Mouse (Mus musculus) kidney, adult 18-20 months (tissue): ENCODE data around the gene Pknox2.

ENCODE experiments used
- DNase-seq: peaks from one replicate; pipeline ENCODE4 v3.0.0; 2021

Gene Pknox2

DNA sequence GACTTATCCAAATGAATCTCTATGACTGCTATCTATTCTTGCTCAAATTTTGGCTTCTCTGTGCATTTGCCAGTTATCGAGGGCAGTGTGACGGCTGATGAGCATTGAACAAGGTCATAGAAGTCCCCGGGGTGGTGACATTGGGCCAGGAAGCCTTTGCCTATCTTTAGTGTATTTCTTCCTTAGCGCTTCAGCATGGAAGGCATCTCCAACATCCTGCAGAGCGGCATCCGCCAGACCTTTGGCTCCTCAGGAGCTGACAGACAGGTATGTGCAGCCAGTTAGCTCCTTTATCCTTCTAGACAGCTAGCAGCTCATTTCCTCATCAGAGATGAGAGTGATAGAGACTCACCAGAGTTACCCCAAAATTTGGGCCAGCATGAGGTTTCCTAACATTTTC, 278.5 kb downstream of the Pknox2 start:
- DNase-seq = no peak

GRCm38 (mm10) chr9:36864862-36865813, 282.1 kb downstream of the Pknox2 start:
- no peak for DNase-seq

DNA sequence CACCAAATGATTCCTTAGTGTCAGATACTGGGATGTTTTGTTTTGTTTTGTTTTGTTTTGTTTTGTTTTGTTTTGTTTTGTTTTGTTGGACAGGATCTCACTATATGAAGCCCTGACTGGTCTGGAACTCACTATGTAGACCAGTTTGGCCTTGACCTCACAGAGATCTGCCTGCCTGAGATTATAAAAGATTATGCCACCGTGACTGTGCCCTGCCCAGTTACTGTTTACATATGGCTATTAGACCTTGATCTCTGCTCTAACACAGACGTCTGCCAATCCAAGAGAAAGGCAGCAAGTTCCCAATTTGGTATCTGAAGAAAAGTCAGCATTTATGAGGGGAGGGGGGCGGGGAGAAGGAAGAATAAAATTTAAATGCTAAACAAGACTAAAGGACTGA, 283.5 kb downstream of the Pknox2 start:
- no peak for DNase-seq

DNA sequence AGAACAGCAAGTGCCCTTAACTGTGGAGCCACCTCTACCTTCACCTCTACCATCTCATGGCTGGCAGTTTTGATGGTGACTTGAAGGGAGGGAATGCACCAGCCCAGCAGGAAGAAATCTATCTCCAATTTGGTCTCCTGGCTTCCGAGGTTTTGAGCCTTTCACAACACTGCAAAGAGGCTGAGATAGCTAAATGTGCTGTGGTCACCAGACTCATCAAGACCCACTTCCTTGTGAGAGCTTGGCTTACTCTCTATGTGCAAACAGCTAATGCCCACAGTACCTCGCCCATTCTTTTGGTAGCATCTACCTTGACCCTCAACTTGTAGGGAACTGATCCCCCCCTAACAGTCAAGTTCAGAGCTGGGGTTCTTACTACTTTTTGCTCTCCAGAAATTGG, 284.6 kb downstream of the Pknox2 start:
- no peak for DNase-seq

DNA sequence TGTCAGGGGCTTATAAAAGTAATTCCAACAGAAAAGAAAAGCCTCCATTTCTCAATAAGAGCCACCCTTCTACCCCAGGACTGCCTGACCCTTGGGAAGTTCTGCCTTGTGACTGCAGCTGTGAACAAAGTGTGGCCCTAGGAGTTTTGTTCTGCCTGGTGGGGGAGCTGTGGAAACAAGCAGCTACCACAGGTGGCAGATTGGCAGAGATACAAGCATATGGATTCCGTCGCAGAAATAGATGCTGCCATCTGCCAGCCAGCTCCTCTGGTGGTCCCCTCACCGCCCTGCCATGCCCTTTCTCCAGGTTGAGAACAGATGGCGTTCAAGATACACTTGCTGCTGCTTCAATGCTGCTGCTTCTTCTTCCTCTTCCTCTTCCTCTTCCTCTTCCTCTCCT, 288.5 kb downstream of the Pknox2 start:
- DNase-seq = no peak

DNA sequence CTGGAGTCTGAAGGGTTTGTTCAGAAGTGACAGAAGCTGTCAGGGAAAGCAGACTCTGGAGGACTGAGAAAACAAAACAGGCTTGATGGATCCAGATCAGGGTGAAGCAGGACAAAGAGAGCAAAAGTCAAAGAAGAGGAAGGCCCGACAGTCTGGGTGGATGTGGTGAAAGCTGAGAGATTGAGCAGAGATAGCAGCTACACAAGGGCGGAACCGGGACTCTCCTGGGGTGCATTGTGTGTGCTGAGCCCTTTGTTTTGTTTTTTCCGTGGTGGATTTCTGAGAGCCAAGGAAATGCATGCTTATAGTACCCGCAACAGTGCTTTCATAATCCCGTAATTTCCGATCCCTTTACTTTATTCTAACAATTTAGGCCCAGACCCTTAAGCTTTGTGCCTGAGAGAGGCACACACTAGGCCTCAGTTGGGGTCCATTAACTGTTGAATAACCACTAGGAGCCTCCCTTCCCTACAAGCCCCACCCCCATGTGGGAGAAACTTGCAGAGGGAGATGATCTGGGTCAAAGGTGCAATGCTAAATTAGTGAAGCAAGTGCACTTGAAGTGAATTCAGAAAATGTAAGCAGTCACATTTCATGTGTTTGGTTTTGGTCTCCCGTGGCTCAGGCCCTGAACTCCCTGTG, 289.6 kb downstream of the Pknox2 start:
- no peak for DNase-seq

GRCm38 (mm10) chr9:36856351-36856750, 290.9 kb downstream of the Pknox2 start:
- DNase-seq = no peak

DNA sequence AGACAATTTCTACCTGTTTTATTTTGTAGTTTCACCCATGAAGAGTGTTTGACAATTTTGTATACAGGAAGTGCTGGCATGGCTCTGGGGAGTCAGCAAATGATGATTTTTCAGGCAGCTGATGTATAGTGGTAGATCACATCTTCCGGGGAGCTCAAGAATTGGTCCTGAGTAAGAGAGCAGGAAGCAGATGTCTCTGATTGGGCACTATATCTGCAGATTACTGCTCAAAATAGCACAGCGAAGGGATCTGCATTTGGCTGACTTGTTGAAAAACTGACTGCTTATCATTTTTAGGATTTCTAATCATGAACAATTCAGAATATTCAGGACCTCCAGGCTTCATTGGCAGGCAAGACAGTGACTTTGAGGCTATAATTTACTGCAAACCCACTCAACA, 295.0 kb downstream of the Pknox2 start:
- no peak for DNase-seq

GRCm38 (mm10) chr9:36850091-36850490, 297.1 kb downstream of the Pknox2 start:
- DNase-seq = no peak

DNA sequence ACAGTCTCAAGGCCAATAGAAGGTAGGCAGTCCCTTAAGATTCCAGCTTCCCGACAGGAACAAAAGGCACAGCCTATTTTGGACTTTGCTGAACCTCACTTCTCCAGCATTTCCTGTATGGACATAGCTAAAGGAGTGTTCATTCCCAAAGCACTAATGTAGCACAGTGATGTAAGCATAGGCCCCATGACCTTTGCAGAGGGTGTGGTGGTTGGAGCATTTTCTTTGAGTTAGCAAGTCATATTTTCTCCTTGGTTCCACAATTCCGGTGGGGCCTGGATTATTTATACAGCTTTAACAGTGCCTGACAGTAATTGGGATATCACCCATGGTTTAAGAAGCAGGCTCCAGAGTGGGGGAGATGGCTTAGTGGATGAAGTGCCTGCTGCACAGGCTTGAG, 298.5 kb downstream of the Pknox2 start:
- DNase-seq = no peak

- no peak for DNase-seq
Observed at GRCm38 (mm10) chr9:36846346-36846745, 300.9 kb downstream of the Pknox2 start.
